Mouse (Mus musculus) lung, postnatal 0 days (tissue): ENCODE results near the gene Tcaf1.

Experiments
- CTCF ChIP-seq: IDR thresholded peaks from 2 replicates; pipeline ENCODE4 v1.5.1; 2016; ENCODE audit warnings: antibody characterized with exemption, mild to moderate bottlenecking
- EP300 ChIP-seq: IDR thresholded peaks from 2 replicates; pipeline ENCODE4 v1.6.1; 2016; ENCODE audit warnings: antibody characterized with exemption, mild to moderate bottlenecking, control low read depth

GRCm38 (mm10) chr6:42634393-42634792, 75.5 kb downstream of the Tcaf1 start:
- TF ChIP-seq CTCF (no peak), EP300 (no peak)
